Mouse (Mus musculus) stomach, embryonic 16.5 days (tissue): ENCODE measurements around the gene Epb41l5. TPM values are rescaled to one million over a fixed set of nuclear protein-coding genes. Genes with fewer than 3 reads are reported as not detected.

Experiments
- ATAC-seq: fragments of 200-750 bp; cut with Nextera tagmentation; 2 replicates; pipeline ENCODE4 v1.8.0; 2017; ENCODE audit warnings: moderate number of reproducible peaks, moderate TSS enrichment; ENCODE audit not compliant: insufficient read depth, low FRiP score
- H3K27ac ChIP-seq: fragments of 300-500 bp; sonication (generic); 2 replicates; pipeline ENCODE4 v1.5.1; 2014; ENCODE audit warnings: low read length
- H3K27me3 ChIP-seq: fragments of 300-500 bp; sonication (generic); 2 replicates; pipeline ENCODE4 v1.6.1; 2014; ENCODE audit warnings: low read length, control low read depth, mixed read lengths; ENCODE audit not compliant: control insufficient read depth, insufficient read depth
- H3K36me3 ChIP-seq: fragments of 300-500 bp; sonication (generic); 2 replicates; pipeline ENCODE4 v1.6.1; 2014; ENCODE audit warnings: low read length; ENCODE audit not compliant: control insufficient read depth, insufficient read depth
- H3K4me1 ChIP-seq: fragments of 300-500 bp; sonication (generic); 2 replicates; pipeline ENCODE4 v1.6.1; 2014; ENCODE audit warnings: low read length, control low read depth, mixed read lengths; ENCODE audit not compliant: control insufficient read depth, insufficient read depth
- H3K4me2 ChIP-seq: fragments of 300-500 bp; sonication (generic); 2 replicates; pipeline ENCODE4 v1.6.1; 2014; ENCODE audit warnings: low read depth, low read length, mixed read lengths
- H3K4me3 ChIP-seq: fragments of 300-500 bp; sonication (generic); replicated peaks from 2 replicates; pipeline ENCODE4 v1.5.1; 2014; ENCODE audit warnings: mild to moderate bottlenecking, low read length
- H3K9ac ChIP-seq: fragments of 300-500 bp; sonication (generic); 2 replicates; pipeline ENCODE4 v1.6.1; 2014; ENCODE audit warnings: low read length
- H3K9me3 ChIP-seq: fragments of 300-500 bp; sonication (generic); replicated peaks from 2 replicates; pipeline ENCODE4 v1.6.1; 2016; ENCODE audit warnings: low read length, control low read depth; ENCODE audit not compliant: control insufficient read depth
- whole genome bisulfite sequencing: fragments of 180-500 bp; shearing (Covaris S2); extraction: QIAGEN DNeasy Blood & Tissue Kit; methylation state at CpG from one replicate; pipeline ENCODE4 v1.1.7; 2014; 5-methylcytosine and 5-hydroxymethylcytosine counted together
- polyA plus RNA-seq: library from polyadenylated mRNA; unstranded; fragments of >200 nt; fragmentation: Nextera tagmentation; extraction: Ambion mirVana; gene quantifications from 2 replicates; pipeline ENCODE4 v1.2.1, GENCODE M21; 2015

The Epb41l5 gene
- polyA plus RNA-seq, 1 experiment from 2014 or later, result 38.6 TPM

DNA sequence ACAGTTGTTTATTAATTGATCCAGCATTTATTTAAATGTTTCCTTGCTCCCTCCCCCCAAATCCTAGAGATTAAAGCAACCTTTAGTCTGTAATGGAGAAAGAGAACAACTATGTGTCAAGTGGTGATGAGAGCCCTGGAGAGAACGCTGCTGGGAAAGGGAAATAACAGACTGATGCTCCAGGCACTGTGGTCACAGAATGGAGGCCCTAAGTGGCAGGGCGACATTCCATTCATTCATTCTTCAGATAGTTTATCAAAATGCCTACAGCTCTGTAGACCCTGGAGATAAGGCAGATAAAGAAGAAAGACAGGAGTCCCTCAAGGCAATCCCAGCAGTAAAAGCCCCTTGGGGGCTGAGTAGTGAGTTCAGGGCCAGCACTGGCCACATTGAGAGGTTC lies 827 bp upstream of the Epb41l5 start:
- no peak overlapping the region for H3K27ac ChIP-seq
- no peaks in the 10 kb centered on the region for H3K27me3 ChIP-seq
- WGBS, result 35% methylated on average over 2 of the region's 2 CpGs
- H3K4me2 ChIP-seq, result no peak overlapping the region
- no peak overlapping the region for H3K4me3 ChIP-seq
- no peaks in the 10 kb centered on the region; the same call in 1 of the 2 replicates for H3K36me3 ChIP-seq
- no peak for ATAC-seq
- H3K9ac ChIP-seq, result no peak overlapping the region
- H3K4me1 ChIP-seq, result peaks cover 12% of the 10 kb centered on the region; the same call in 1 of the 2 replicates
- H3K9me3 ChIP-seq, result no peaks in the 10 kb centered on the region

DNA sequence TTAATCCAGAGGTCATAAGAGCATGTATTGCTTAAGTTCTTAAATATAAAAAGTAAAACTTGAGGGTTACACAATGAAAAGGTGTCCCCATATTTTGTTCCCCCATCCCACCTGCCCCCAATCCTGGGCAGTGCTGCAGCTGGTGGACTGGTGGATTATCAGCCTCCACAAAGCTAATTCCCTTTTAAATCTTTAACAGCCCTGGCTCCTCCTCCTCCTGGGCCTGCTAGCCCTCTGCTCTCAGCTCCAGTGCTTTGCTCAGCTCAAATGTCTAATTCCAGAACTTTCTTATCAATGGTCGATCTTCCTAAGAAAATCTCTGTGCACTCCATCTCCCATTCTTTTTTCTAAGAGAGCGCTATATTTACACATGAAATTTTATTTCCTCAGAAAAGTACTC lies 2.4 kb downstream of the Epb41l5 start:
- Histone ChIP-seq H3K36me3 (peaks cover 3% of the 10 kb centered on the region; the same call in 1 of the 2 replicates), H3K4me3 (no peak overlapping the region), H3K27me3 (no peaks in the 10 kb centered on the region), H3K4me2 (no peak overlapping the region), H3K9me3 (no peaks in the 10 kb centered on the region), H3K4me1 (peaks cover 15% of the 10 kb centered on the region; the same call in 1 of the 2 replicates), H3K9ac (no peak overlapping the region; the same call in 1 of the 2 replicates), H3K27ac (no peak overlapping the region)
- 64% methylated on average over 2 of the region's 2 CpGs for WGBS
- ATAC-seq, result no peak

DNA sequence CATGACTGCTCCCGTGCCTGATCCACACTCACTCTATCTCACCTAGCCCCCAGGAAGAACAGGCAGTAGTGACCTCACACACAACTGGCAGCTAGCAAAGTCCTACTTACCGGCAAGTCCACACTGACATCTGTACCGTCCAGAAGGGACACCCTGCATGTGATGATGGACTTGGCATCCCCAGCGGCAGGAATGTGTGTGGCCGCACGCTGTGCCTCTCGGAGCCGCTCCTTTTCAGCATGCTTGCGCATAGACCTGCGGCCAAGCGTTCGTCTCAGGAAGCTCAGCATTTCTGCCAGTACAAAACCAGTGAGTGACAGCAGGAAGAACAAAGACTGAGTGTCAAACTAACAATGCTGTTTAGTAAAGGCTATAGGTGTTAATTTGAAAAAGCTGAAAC lies 6.4 kb downstream of the Epb41l5 start:
- 69% methylated on average over 12 of the region's 12 CpGs for WGBS
- H3K9me3 ChIP-seq, result no peaks in the 10 kb centered on the region
- H3K27ac ChIP-seq, result no peak overlapping the region
- no peak overlapping the region for H3K4me3 ChIP-seq
- H3K27me3 ChIP-seq, result no peaks in the 10 kb centered on the region
- peaks cover 9% of the 10 kb centered on the region; the same call in 1 of the 2 replicates for H3K4me1 ChIP-seq
- no peak overlapping the region for H3K9ac ChIP-seq
- no peak for ATAC-seq
- no peak overlapping the region for H3K4me2 ChIP-seq
- peaks cover 3% of the 10 kb centered on the region; the same call in 1 of the 2 replicates for H3K36me3 ChIP-seq

DNA sequence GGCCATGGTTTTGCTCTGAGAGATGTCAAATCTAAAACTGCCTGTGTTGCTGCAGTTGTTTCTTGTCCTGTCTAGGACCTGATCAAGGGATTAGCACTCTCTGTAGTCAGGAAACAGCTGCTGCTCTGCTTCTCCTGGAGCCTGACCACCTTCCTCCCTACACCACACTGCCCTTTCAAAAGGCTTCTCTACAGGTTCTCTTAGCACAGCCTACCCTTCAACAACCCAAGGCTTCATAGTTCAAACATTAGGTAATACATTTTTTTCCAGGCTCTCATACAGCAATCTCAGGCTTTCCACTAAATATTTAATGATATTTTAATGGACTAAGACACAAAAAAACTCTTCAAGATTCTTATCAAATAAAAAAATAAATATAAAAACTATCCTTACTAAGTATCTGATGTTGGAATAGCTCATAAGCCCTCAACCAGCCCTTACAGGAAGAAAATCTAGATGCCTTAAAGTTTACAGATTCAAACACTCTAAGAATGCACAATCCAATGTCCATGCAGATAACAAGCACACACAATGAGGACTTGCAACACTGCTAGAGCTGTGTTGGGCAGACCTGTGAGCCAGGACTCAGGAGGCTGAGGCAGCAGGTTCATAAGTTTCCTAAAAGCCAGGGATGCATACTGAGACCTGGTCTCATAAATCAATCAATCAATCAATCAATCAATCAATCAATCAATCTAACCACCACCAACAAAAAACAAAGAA lies 7.5 kb downstream of the Epb41l5 start:
- H3K27ac ChIP-seq, result no peak overlapping the region

DNA sequence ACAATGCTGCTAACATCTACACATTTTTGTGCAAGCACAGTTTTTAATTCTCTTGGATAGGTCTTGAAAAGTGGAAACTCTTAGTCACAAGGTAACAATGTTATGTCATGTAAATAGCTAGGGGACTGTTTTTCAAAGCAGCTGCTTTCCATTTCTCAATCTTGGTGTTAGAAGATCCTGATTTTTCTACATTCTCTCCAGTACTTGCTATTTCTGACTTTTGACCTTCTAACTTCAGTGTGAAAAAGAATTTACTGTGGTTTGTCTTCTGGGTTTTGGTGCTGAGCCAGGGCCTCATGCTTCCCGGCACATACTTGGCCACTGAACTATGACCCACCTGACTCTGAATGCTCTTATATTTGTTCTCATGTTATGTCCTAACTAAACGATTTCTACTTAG lies 8.8 kb downstream of the Epb41l5 start:
- Histone ChIP-seq H3K4me1 (peaks cover 5% of the 10 kb centered on the region; the same call in 1 of the 2 replicates), H3K27ac (no peak overlapping the region), H3K4me2 (no peak overlapping the region), H3K9me3 (no peaks in the 10 kb centered on the region), H3K9ac (no peak overlapping the region), H3K4me3 (no peak overlapping the region), H3K27me3 (no peaks in the 10 kb centered on the region), H3K36me3 (peaks cover 3% of the 10 kb centered on the region; the same call in 1 of the 2 replicates)
- no peak for ATAC-seq
- WGBS, result 56% methylated on average over 2 of the region's 2 CpGs

More for the DNA sequence above, 7.5 kb downstream of the Epb41l5 start:
- Histone ChIP-seq H3K4me1 (peaks cover 5% of the 10 kb centered on the region; the same call in 1 of the 2 replicates), H3K27me3 (no peaks in the 10 kb centered on the region), H3K4me3 (no peak overlapping the region), H3K9me3 (no peaks in the 10 kb centered on the region), H3K36me3 (peaks cover 3% of the 10 kb centered on the region; the same call in 1 of the 2 replicates), H3K4me2 (no peak overlapping the region), H3K9ac (no peak overlapping the region)
- no peak for ATAC-seq

DNA sequence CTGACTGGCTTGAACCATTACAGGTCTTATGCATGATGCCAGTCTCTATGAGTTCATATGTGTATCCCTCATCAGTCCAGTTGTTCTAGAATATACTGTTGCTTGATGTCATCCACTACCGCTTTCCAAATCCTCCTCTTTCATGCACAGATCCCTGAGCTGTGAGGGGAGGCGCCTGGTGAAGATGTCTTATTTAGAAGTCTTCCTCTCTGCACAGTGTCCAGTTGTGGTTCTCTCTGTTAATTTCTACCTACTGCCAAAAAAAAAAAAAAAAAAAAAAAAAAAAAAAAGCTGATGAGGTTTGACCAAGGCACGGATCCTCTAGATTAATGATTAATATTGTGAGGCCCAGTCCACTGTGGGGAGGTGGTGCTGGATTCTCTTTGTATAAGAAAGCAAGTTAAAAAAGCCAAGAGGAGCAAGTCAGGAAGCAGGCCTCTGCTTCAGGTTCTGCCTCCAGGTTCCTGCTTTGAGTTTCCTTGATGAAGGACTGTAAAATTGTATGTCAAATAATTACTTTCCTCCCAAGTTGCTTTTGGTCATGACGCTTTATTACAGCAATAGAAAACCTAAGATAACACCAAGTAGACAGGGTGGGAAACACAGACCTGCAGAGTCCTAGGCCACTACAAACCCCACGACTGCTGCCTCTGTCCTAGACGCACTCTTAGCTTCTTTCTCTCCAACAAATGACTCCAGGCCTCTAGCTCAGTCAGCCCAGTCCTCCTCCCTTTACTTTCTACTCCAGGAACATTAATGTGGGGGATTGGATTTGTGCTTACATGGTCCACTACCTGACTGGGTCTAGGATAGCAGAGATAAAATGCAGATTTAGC lies 11.4 kb downstream of the Epb41l5 start:
- Histone ChIP-seq H3K4me1 (peaks cover 2% of the 10 kb centered on the region; the same call in 1 of the 2 replicates), H3K4me3 (no peak overlapping the region), H3K27ac (peak overlapping the region; percentile 39; the same call in 1 of the 2 replicates), H3K4me2 (no peak overlapping the region), H3K27me3 (no peaks in the 10 kb centered on the region), H3K9ac (no peak overlapping the region), H3K36me3 (peaks cover 2% of the 10 kb centered on the region; the same call in 1 of the 2 replicates), H3K9me3 (no peaks in the 10 kb centered on the region)
- no peak for ATAC-seq
- WGBS, result 72% methylated on average over 6 of the region's 6 CpGs

DNA sequence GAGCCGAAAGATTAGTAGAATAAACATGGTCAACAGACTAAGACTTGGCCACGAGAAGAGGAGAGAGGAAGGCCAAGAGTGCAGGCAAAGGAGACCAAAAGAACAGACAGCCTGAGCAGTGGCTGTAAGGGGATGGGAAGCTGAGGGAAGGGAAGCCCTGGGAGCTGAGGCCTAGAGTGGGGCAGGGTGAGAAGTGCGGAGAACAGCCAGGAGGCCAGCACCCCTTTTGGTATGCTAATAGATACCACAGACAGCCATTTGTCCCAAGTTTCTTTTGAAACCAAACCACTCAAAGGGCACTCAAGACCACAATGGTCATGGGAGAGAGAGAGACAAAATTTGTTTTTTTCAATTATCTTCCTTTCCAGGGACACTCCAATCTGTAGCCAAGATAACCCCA lies 14.1 kb downstream of the Epb41l5 start:
- no peak for ATAC-seq
- H3K36me3 ChIP-seq, result no peaks in the 10 kb centered on the region
- H3K9ac ChIP-seq, result no peak overlapping the region
- no peak overlapping the region for H3K4me3 ChIP-seq
- H3K4me1 ChIP-seq, result 0 out of 2 replicates have a peak, but pooled peaks cover 2% of the 10 kb centered on the region
- 67% methylated on average over 3 of the region's 3 CpGs for WGBS
- no peak overlapping the region for H3K27ac ChIP-seq
- H3K27me3 ChIP-seq, result no peaks in the 10 kb centered on the region
- H3K9me3 ChIP-seq, result no peaks in the 10 kb centered on the region
- H3K4me2 ChIP-seq, result no peak overlapping the region

DNA sequence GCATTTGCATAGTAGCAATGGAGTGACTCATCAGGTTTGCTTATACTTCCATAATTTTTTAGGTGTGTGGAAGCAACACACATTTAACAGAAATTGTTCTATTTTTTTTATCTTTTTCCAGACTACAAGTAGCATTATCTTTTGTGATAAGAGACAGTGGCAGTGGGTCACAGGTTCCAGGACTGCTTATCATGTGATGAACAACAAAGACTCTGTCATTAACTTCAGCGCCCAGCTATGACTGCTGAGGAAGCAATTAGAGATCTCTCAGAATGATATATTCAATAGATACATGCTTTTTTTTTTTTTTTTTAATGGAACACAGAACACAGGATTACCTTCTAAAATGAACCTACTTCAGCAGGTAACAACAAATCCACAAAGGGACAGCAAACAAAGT lies 18.4 kb downstream of the Epb41l5 start:
- ATAC-seq, result no peak
- no peaks in the 10 kb centered on the region for H3K4me1 ChIP-seq
- 54% methylated on average over 1 of the region's 1 CpGs for WGBS

DNA sequence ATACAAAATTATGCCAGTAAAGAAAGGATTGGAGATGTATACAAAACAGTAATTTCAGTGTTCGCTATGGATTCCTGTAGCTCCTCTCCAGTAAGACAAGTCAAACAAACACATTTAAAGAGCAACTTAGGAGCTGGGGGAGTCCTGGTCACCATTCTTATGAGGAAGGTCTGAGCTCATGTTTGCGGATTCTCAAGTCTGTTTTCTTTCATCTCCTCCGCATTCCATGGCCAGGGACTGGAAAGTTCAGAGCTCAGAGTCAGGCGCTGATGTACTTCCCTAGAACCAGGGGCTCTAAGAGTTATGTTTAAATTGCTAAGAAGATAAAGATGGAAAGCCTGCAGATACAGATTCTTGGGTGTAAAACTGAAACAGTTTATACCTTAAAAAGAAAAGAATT lies 22.0 kb downstream of the Epb41l5 start:
- Histone ChIP-seq H3K4me2 (no peak overlapping the region), H3K4me3 (no peak overlapping the region), H3K4me1 (no peaks in the 10 kb centered on the region), H3K27ac (no peak overlapping the region), H3K27me3 (no peaks in the 10 kb centered on the region), H3K9ac (no peak overlapping the region), H3K36me3 (no peaks in the 10 kb centered on the region), H3K9me3 (no peaks in the 10 kb centered on the region)
- WGBS, result 45% methylated on average over 4 of the region's 4 CpGs
- no peak for ATAC-seq

More for the DNA sequence above, 18.4 kb downstream of the Epb41l5 start:
- no peak overlapping the region for H3K4me3 ChIP-seq
- H3K9me3 ChIP-seq, result no peaks in the 10 kb centered on the region
- H3K36me3 ChIP-seq, result no peaks in the 10 kb centered on the region
- H3K27me3 ChIP-seq, result no peaks in the 10 kb centered on the region
- H3K27ac ChIP-seq, result no peak overlapping the region
- H3K9ac ChIP-seq, result no peak overlapping the region
- no peak overlapping the region for H3K4me2 ChIP-seq
